Mouse (Mus musculus) lung, postnatal 0 days (tissue): ENCODE results near the gene Efl1.

ENCODE experiments used
- CTCF ChIP-seq: IDR thresholded peaks from 2 replicates; pipeline ENCODE4 v1.5.1; 2016; ENCODE audit warnings: antibody characterized with exemption, mild to moderate bottlenecking
- EP300 ChIP-seq: IDR thresholded peaks from 2 replicates; pipeline ENCODE4 v1.6.1; 2016; ENCODE audit warnings: antibody characterized with exemption, mild to moderate bottlenecking, control low read depth

- TF ChIP-seq EP300 = no peak
- no peak for TF ChIP-seq CTCF
Observed at GRCm38 (mm10) chr7:82733995-82734394, 85.6 kb downstream of the Efl1 start.
